Mouse (Mus musculus) macrophage (primary cell): ENCODE results near the gene Kcnj11. TPM values are rescaled to one million over a fixed set of nuclear protein-coding genes. Genes with fewer than 3 reads are reported as not detected.

Experiments
- H3K27ac ChIP-seq: fragments of 350-480 bp; formaldehyde crosslinking; 2 replicates; pipeline ENCODE4 v1.9.0; 2021
- H3K36me3 ChIP-seq: fragments of 350-480 bp; formaldehyde crosslinking; 2 replicates; pipeline ENCODE4 v1.9.0; 2021; ENCODE audit errors: inconsistent target
- H3K4me3 ChIP-seq: fragments of 350-480 bp; formaldehyde crosslinking; 2 replicates; pipeline ENCODE4 v1.9.0; 2021; ENCODE audit errors: inconsistent target
- H3K79me2 ChIP-seq: fragments of 350-480 bp; formaldehyde crosslinking; 2 replicates; pipeline ENCODE4 v1.9.0; 2021; ENCODE audit errors: inconsistent target
- WGBS: methylation state at CpG from one replicate; pipeline ENCODE4 v1.1.7; 2026; ENCODE audit warnings: inconsistent platforms; ENCODE audit not compliant: missing documents; 5-methylcytosine and 5-hydroxymethylcytosine counted together
- polyA plus RNA-seq: library from polyadenylated mRNA; stranded (reverse); fragments of 250-400 nt; gene quantifications from 3 replicates; pipeline ENCODE4 v1.2.4, GENCODE M21; 2018; ENCODE audit warnings: inconsistent platforms

Kcnj11 gene
- polyA plus RNA-seq, 1 experiment from 2014 or later = not detected

- no peaks in the 10 kb centered on the region for H3K79me2 ChIP-seq
- H3K36me3 ChIP-seq = peaks cover 30% of the 10 kb centered on the region; the same call in 1 of the 2 replicates
- H3K4me3 ChIP-seq = no peak overlapping the region
- no peak overlapping the region for H3K27ac ChIP-seq
- WGBS = 91% methylated on average over 13 of the region's 13 CpGs
These were observed 52.5 kb downstream of the Kcnj11 start for GRCm38 (mm10) chr7:46047873-46048562.

GRCm38 (mm10) chr7:46045882-46046281 is 54.7 kb downstream of the Kcnj11 start:
- H3K4me3 ChIP-seq = no peak overlapping the region
- H3K79me2 ChIP-seq = no peaks in the 10 kb centered on the region
- 62% methylated on average over 11 of the region's 11 CpGs for WGBS
- H3K27ac ChIP-seq = no peak overlapping the region
- peaks cover 44% of the 10 kb centered on the region; the same call in 1 of the 2 replicates for H3K36me3 ChIP-seq

DNA sequence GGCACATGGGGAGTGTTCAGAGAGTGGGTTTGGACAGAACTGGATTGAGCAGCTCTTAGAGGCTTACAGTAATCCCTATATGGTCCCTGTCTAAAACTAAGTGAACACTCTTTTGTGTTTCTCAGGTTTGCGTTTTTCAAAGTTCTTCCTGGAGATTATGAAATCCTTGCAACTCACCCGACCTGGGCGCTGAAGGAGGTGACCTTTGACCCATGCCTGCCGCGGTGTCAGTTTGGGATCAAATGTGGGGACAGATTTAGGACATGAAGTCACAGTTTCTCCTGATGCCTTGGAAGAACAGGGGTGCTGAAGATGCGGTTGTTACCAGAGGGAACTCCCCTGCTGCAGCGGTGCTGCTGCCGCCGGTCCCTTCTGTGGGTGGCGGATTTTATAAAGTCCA is 56.5 kb downstream of the Kcnj11 start:
- WGBS = 96% methylated on average over 10 of the region's 10 CpGs
- no peak overlapping the region for H3K4me3 ChIP-seq
- H3K27ac ChIP-seq = no peak overlapping the region
- no peaks in the 10 kb centered on the region for H3K79me2 ChIP-seq
- H3K36me3 ChIP-seq = peaks cover 46% of the 10 kb centered on the region; the same call in 1 of the 2 replicates

Other genes with a start within 250 kb of the Kcnj11 start
- gene Kdelr1, start 228.0 kb downstream of the Kcnj11 start, polyA plus RNA-seq = 103 to 141 TPM (median 125 TPM) in 3 replicates
- 0.11 to 0.12 TPM in 2 of 3 replicates, not detected in the other for gene Grin2d, start 222.4 kb downstream of the Kcnj11 start, polyA plus RNA-seq
- not detected in 3 replicates for gene Syngr4, start 204.1 kb downstream of the Kcnj11 start, polyA plus RNA-seq
- 11.6 to 13.1 TPM (median 12.8 TPM) in 3 replicates for gene Tmem143, start 203.8 kb downstream of the Kcnj11 start, polyA plus RNA-seq
- 271 to 666 TPM (median 552 TPM) in 3 replicates for gene Emp3, start 179.4 kb downstream of the Kcnj11 start, polyA plus RNA-seq
- gene Ccdc114, start 176.7 kb downstream of the Kcnj11 start, polyA plus RNA-seq = 0.65 to 1.0 TPM (median 1.0 TPM) in 3 replicates
- gene Abcc6, start 70.5 kb downstream of the Kcnj11 start, polyA plus RNA-seq = not detected in 3 replicates
- 15.9 to 40.2 TPM (median 19.6 TPM) in 3 replicates for gene Nomo1, start 67.1 kb downstream of the Kcnj11 start, polyA plus RNA-seq
- gene Abcc8, start 79.3 kb upstream of the Kcnj11 start, polyA plus RNA-seq = not detected in 3 replicates
- not detected in 3 replicates for gene Ush1c, start 137.7 kb upstream of the Kcnj11 start, polyA plus RNA-seq
- gene Otog, start 140.2 kb upstream of the Kcnj11 start, polyA plus RNA-seq = not detected in 3 replicates